Mouse (Mus musculus): Measurements from ENCODE around the gene Napepld. TPM values are rescaled to one million over a fixed set of nuclear protein-coding genes. Genes with fewer than 3 reads are reported as not detected.

Napepld gene
- total RNA-seq, 4 experiments from 2014 or later: 5.0 to 7.0 (median 6.8) TPM

Other genes with a start within 250 kb of the Napepld start
- gene Lrrc17, start 157.8 kb downstream of the Napepld start, total RNA-seq (2022): 1 to 10 TPM; 1.5 to 3.2 (median 2.2) TPM
- gene Fbxl13, start 55.8 kb downstream of the Napepld start, total RNA-seq (2022): not detected
- 1 to 10 TPM; 7.5 to 8.3 (median 7.8) TPM for gene Armc10, start 55.6 kb downstream of the Napepld start, total RNA-seq (2022)
- 100 to 1,000 TPM; 289 to 312 (median 300) TPM for gene Pmpcb, start 35.7 kb upstream of the Napepld start, total RNA-seq (2022)
- gene Dnajc2, start 83.9 kb upstream of the Napepld start, total RNA-seq (2022): 10 to 100 TPM; 19.5 to 23.9 (median 20.7) TPM
- gene Psmc2, start 83.9 kb upstream of the Napepld start, total RNA-seq (2022): 100 to 1,000 TPM in 1 of 4 experiments, 10 to 100 TPM in 3; 87.6 to 100 (median 93.1) TPM
- not detected for gene Slc26a5, start 164.2 kb upstream of the Napepld start, total RNA-seq (2022)

Measured in heart, adult 8-10 months (tissue).